Mouse (Mus musculus) forebrain, embryonic 10.5 days (tissue): ENCODE data around the gene Zfp57. TPM values are rescaled to one million over a fixed set of nuclear protein-coding genes. Genes with fewer than 3 reads are reported as not detected.

Experiments used
- DNase-seq: peaks from one replicate; pipeline ENCODE4 v3.0.0-alpha.2; 2017; ENCODE audit warnings: low spot score; ENCODE audit errors: extremely low spot score
- H3K27ac ChIP-seq: fragments of 300-500 bp; sonication (generic); 2 replicates; pipeline ENCODE4 v1.5.1; 2016; ENCODE audit warnings: mild to moderate bottlenecking
- H3K27me3 ChIP-seq: fragments of 300-500 bp; sonication (generic); 2 replicates; pipeline ENCODE4 v1.6.1; 2016; ENCODE audit warnings: mild to moderate bottlenecking; ENCODE audit not compliant: poor library complexity, severe bottlenecking
- H3K36me3 ChIP-seq: fragments of 300-500 bp; sonication (generic); replicated peaks from 2 replicates; pipeline ENCODE4 v1.6.1; 2016; ENCODE audit warnings: mild to moderate bottlenecking, moderate library complexity
- H3K4me1 ChIP-seq: fragments of 300-500 bp; sonication (generic); 2 replicates; pipeline ENCODE4 v1.6.1; 2016
- H3K4me3 ChIP-seq: fragments of 300-500 bp; sonication (generic); 2 replicates; pipeline ENCODE4 v1.5.1; 2016; ENCODE audit warnings: mild to moderate bottlenecking, moderate library complexity
- H3K9me3 ChIP-seq: fragments of 300-500 bp; sonication (generic); 2 replicates; pipeline ENCODE4 v1.6.1; 2016; ENCODE audit warnings: mild to moderate bottlenecking, moderate library complexity
- WGBS: fragments of 180-500 bp; shearing (Covaris S2); methylation state at CpG from one replicate; pipeline ENCODE4 v1.1.7; 2016; 5-methylcytosine and 5-hydroxymethylcytosine counted together
- polyA plus RNA-seq: library from polyadenylated mRNA; unstranded; fragments of >200 nt; fragmentation: Nextera tagmentation; extraction: Ambion mirVana; gene quantifications from 2 replicates; pipeline ENCODE4 v1.2.1, GENCODE M21; 2016

Gene Zfp57
- polyA plus RNA-seq, 1 experiment from 2014 or later, result 81.0 TPM

DNA sequence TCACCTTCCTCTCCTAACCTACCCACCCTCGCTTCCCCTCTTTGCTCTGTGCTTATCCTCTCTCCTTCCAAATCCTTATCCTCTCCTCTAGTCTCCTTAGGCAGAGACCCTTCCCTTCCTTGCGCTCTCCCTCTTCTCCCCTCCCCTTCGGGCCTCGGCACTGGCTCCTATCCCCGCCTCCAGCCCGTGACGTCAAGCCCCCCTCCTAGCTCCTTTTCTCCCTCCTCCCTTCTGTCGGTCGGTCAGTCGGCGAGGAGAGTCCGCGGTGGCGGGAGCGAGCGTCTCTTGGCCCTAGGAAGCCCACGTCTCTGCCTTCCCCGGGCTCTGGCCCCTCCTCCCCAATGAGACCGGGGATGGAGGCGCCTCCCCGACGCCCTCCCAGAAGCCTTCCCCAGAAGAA lies 49.4 kb downstream of the Zfp57 start:
- DNase-seq, result peak; percentile 90
- WGBS, result 0% methylated on average over 22 of the region's 22 CpGs
- peak overlapping the region; percentile 90 for H3K27ac ChIP-seq
- peak overlapping the region; percentile 79 for H3K4me3 ChIP-seq
- H3K9me3 ChIP-seq, result no peaks in the 10 kb centered on the region
- peaks cover 22% of the 10 kb centered on the region for H3K36me3 ChIP-seq
- H3K4me1 ChIP-seq, result peaks cover 64% of the 10 kb centered on the region
- peaks cover 35% of the 10 kb centered on the region for H3K27me3 ChIP-seq

- Histone ChIP-seq H3K9me3 (no peaks in the 10 kb centered on the region), H3K27ac (peak overlapping the region; percentile 90), H3K36me3 (peaks cover 27% of the 10 kb centered on the region), H3K4me1 (peaks cover 60% of the 10 kb centered on the region), H3K27me3 (peaks cover 35% of the 10 kb centered on the region), H3K4me3 (peak overlapping the region; percentile 79)
- WGBS, result 2% methylated on average over 27 of the region's 27 CpGs
- peak; percentile 32 for DNase-seq
Observed at GRCm38 (mm10) chr17:37050876-37051275, 49.9 kb downstream of the Zfp57 start.

GRCm38 (mm10) chr17:37051745-37052144 lies 50.8 kb downstream of the Zfp57 start:
- Histone ChIP-seq H3K27ac (no peak overlapping the region), H3K27me3 (peaks cover 35% of the 10 kb centered on the region), H3K36me3 (peaks cover 36% of the 10 kb centered on the region), H3K4me1 (peaks cover 54% of the 10 kb centered on the region), H3K4me3 (peak overlapping the region; percentile 79), H3K9me3 (no peaks in the 10 kb centered on the region)
- no peak for DNase-seq
- 57% methylated on average over 4 of the region's 4 CpGs for WGBS

DNA sequence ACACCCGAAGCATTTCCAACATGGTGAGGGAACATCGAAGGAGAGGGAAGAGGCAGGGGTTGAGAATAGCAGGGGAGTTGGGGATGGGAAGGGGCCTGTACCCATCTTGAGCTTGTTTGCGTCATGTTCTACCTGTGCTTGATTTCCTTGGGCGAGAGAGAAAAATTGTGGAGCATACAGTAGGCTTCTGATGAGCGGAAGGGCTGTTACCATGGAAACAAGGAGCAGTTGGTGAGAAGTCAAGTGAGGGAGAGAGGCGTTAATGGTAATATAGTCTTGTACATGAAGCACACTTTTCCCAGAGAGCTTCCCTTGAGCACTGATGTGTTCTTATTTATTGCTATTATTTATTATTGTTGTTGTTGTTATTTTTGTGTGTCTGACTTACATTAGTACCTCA lies 56.0 kb downstream of the Zfp57 start:
- Histone ChIP-seq H3K27me3 (no peaks in the 10 kb centered on the region), H3K4me3 (no peak overlapping the region), H3K9me3 (no peaks in the 10 kb centered on the region), H3K27ac (no peak overlapping the region), H3K36me3 (peaks cover 88% of the 10 kb centered on the region), H3K4me1 (peaks cover 17% of the 10 kb centered on the region)
- 91% methylated on average over 6 of the region's 6 CpGs for WGBS
- DNase-seq, result no peak

Other genes starting within 250 kb of the Zfp57 start
- gene H2-M10.5, start 228.3 kb upstream of the Zfp57 start, polyA plus RNA-seq, result not detected in 2 replicates
- gene H2-M10.6, start 189.0 kb upstream of the Zfp57 start, polyA plus RNA-seq, result not detected in 2 replicates
- gene Trim26, start 164.0 kb upstream of the Zfp57 start, polyA plus RNA-seq, result 42.8 and 44.3 TPM in 2 replicates
- gene Trim15, start 134.0 kb upstream of the Zfp57 start, polyA plus RNA-seq, result 0.20 and 0.27 TPM in 2 replicates
- gene Trim10, start 131.6 kb upstream of the Zfp57 start, polyA plus RNA-seq, result 6.1 and 9.8 TPM in 2 replicates
- gene Trim40, start 111.0 kb upstream of the Zfp57 start, polyA plus RNA-seq, result not detected in 2 replicates
- not detected in 2 replicates for gene Trim31, start 103.0 kb upstream of the Zfp57 start, polyA plus RNA-seq
- 0.26 and 0.31 TPM in 2 replicates for gene Rnf39, start 58.2 kb upstream of the Zfp57 start, polyA plus RNA-seq
- 157 TPM in 2 replicates for gene Ppp1r11, start 49.4 kb upstream of the Zfp57 start, polyA plus RNA-seq
- gene Znrd1, start 42.6 kb upstream of the Zfp57 start, polyA plus RNA-seq, result 89.0 and 98.1 TPM in 2 replicates
- gene Znrd1as, start 42.6 kb upstream of the Zfp57 start, polyA plus RNA-seq, result 9.9 and 11.0 TPM in 2 replicates
- not detected in 2 replicates for gene 2410137M14Rik, start 19.9 kb upstream of the Zfp57 start, polyA plus RNA-seq
- gene H2-M5, start 11.6 kb upstream of the Zfp57 start, polyA plus RNA-seq, result 0.74 and 0.94 TPM in 2 replicates
- 0.16 and 0.30 TPM in 2 replicates for gene Mog, start 22.2 kb downstream of the Zfp57 start, polyA plus RNA-seq
- gene Gabbr1, start 44.8 kb downstream of the Zfp57 start, polyA plus RNA-seq, result 8.0 and 8.4 TPM in 2 replicates
- not detected in 2 replicates for gene Olfr90, start 87.3 kb downstream of the Zfp57 start, polyA plus RNA-seq
- 0.15 TPM in 1 of 2 replicates, not detected in the other for gene Olfr91, start 97.1 kb downstream of the Zfp57 start, polyA plus RNA-seq
- not detected in 2 replicates for gene Olfr92, start 118.9 kb downstream of the Zfp57 start, polyA plus RNA-seq
- gene Olfr93, start 160.3 kb downstream of the Zfp57 start, polyA plus RNA-seq, result not detected in 2 replicates
- not detected in 2 replicates for gene Ubd, start 192.7 kb downstream of the Zfp57 start, polyA plus RNA-seq
- gene Olfr94, start 199.8 kb downstream of the Zfp57 start, polyA plus RNA-seq, result not detected in 2 replicates
- gene Olfr95, start 212.0 kb downstream of the Zfp57 start, polyA plus RNA-seq, result not detected in 2 replicates
- gene Olfr96, start 219.0 kb downstream of the Zfp57 start, polyA plus RNA-seq, result not detected in 2 replicates
- gene Olfr97, start 236.2 kb downstream of the Zfp57 start, polyA plus RNA-seq, result not detected in 2 replicates